13 mouse cellular contexts compared by ENCODE assay signal in the genomic region with DNA sequence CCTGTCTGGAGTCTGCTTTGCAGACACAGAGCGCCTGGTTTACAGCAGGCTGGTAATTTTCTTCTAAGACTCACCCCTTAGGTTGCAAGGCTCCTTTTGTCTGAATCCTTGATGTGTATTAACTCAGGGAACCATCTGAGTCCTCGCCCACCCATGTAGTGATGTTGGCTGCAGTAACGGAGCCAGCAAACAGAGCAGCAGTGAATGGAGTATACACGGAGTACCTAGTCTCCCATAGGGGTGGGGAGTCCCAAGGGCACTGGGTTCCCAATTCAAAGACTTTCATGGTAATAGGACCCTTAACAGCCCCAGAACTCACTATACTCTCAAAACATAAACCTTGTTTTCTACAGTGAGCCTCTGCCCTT.
DNase-seq lines count a peak whose midpoint lies in the region; ATAC-seq and TF ChIP-seq lines count a peak whose summit lies in the region.
"Had no signal": no experiment of that assay in that cellular context is flagged by ENCODE, and none has a peak within 500 bp of the region (broad histone marks: within the 10 kb centered on the region; RNA-seq: fewer than 3 reads in every experiment).

No protein-coding gene starts in this region.

- peaks cover 36% of the 10 kb centered on the region for H3K27me3 ChIP-seq in forebrain, embryonic 13.5 days
- peaks cover 94% of the 10 kb centered on the region for H3K27me3 ChIP-seq in forebrain, embryonic 10.5 days (ENCODE audit: poor library complexity, severe bottlenecking)
- H3K27me3 ChIP-seq in hindbrain, postnatal 0 days (ENCODE audit: insufficient read depth, low read length) = peaks cover 19% of the 10 kb centered on the region
- no peaks in the 10 kb centered on the region for H3K27me3 ChIP-seq in hindbrain, embryonic 11.5 days (ENCODE audit: control insufficient read depth, insufficient read depth, low read length)
- 0 out of 2 replicates have a peak, but pooled peaks cover 6% of the 10 kb centered on the region for H3K27me3 ChIP-seq in embryonic facial prominence, embryonic 12.5 days
- H3K27me3 ChIP-seq in limb, embryonic 15.5 days = peaks cover 8% of the 10 kb centered on the region; the same call in 1 of the 2 replicates
- H3K27me3 ChIP-seq: intestine, embryonic 15.5 days; liver, embryonic 15.5 days had no signal

- ATAC-seq in forebrain, embryonic 13.5 days = peak; percentile 45; the same call in 1 of the 2 replicates
- ATAC-seq in hindbrain, postnatal 0 days = peak; percentile 46
- no peak for ATAC-seq in hindbrain, embryonic 11.5 days (ENCODE audit: low FRiP score)
- no peak; the same call in 1 of the 2 replicates for ATAC-seq in embryonic facial prominence, embryonic 12.5 days (ENCODE audit: insufficient number of reproducible peaks, insufficient read depth, low FRiP score, low TSS enrichment)
- no peak for ATAC-seq in limb, embryonic 15.5 days (ENCODE audit: insufficient number of reproducible peaks, low FRiP score, low TSS enrichment, low read depth)

- H3K27ac ChIP-seq in forebrain, embryonic 13.5 days = peak overlapping the region; percentile 45; the same call in 1 of the 2 replicates
- H3K27ac ChIP-seq in forebrain, embryonic 10.5 days = no peak overlapping the region
- H3K27ac ChIP-seq in hindbrain, postnatal 0 days = no peak overlapping the region
- no peak overlapping the region for H3K27ac ChIP-seq in hindbrain, embryonic 11.5 days (ENCODE audit: low read depth, low read length)
- peak overlapping the region; percentile 48; the same call in 1 of the 2 replicates for H3K27ac ChIP-seq in embryonic facial prominence, embryonic 12.5 days
- 0 out of 2 replicates have a peak overlapping the region, but pooled peaks have one; percentile 13 for H3K27ac ChIP-seq in limb, embryonic 15.5 days
- H3K27ac ChIP-seq: intestine, embryonic 15.5 days; kidney, postnatal 0 days; liver, embryonic 15.5 days; macrophage had no signal

- no peaks in the 10 kb centered on the region for H3K36me3 ChIP-seq in forebrain, embryonic 13.5 days (ENCODE audit: poor library complexity, severe bottlenecking)
- H3K36me3 ChIP-seq in forebrain, embryonic 10.5 days (replicated peaks) = no peaks in the 10 kb centered on the region
- no peaks in the 10 kb centered on the region for H3K36me3 ChIP-seq in hindbrain, postnatal 0 days (ENCODE audit: insufficient read depth, low read length)
- H3K36me3 ChIP-seq in hindbrain, embryonic 11.5 days (ENCODE audit: control insufficient read depth, insufficient read depth, low read length) = no peaks in the 10 kb centered on the region
- no peaks in the 10 kb centered on the region for H3K36me3 ChIP-seq in embryonic facial prominence, embryonic 12.5 days
- H3K36me3 ChIP-seq in limb, embryonic 15.5 days = no peaks in the 10 kb centered on the region
- H3K36me3 ChIP-seq: intestine, embryonic 15.5 days; liver, embryonic 15.5 days had no signal

- H3K4me1 ChIP-seq in forebrain, embryonic 13.5 days = peaks cover 40% of the 10 kb centered on the region
- H3K4me1 ChIP-seq in forebrain, embryonic 10.5 days = peaks cover 42% of the 10 kb centered on the region
- H3K4me1 ChIP-seq in hindbrain, postnatal 0 days (ENCODE audit: insufficient read depth, low read length) = peaks cover 14% of the 10 kb centered on the region
- H3K4me1 ChIP-seq in hindbrain, embryonic 11.5 days (replicated peaks; ENCODE audit: control insufficient read depth, insufficient read depth, low read length) = 0 out of 2 replicates have a peak, but pooled peaks cover 2% of the 10 kb centered on the region
- H3K4me1 ChIP-seq in embryonic facial prominence, embryonic 12.5 days = peaks cover 30% of the 10 kb centered on the region
- peaks cover 22% of the 10 kb centered on the region for H3K4me1 ChIP-seq in limb, embryonic 15.5 days
- H3K4me1 ChIP-seq: liver, embryonic 15.5 days had no signal

- no peak overlapping the region for H3K4me3 ChIP-seq in forebrain, embryonic 13.5 days
- H3K4me3 ChIP-seq in forebrain, embryonic 10.5 days = no peak overlapping the region
- H3K4me3 ChIP-seq in hindbrain, postnatal 0 days (ENCODE audit: low read length) = no peak overlapping the region
- no peak overlapping the region for H3K4me3 ChIP-seq in hindbrain, embryonic 11.5 days (ENCODE audit: low read depth, low read length)
- no peak overlapping the region for H3K4me3 ChIP-seq in embryonic facial prominence, embryonic 12.5 days
- H3K4me3 ChIP-seq in limb, embryonic 15.5 days = no peak overlapping the region
- H3K4me3 ChIP-seq: erythroblast, embryonic 14.5 days; intestine, embryonic 15.5 days; liver, embryonic 15.5 days had no signal

- WGBS in forebrain, embryonic 13.5 days = 21% methylated on average over 4 of the region's 4 CpGs
- WGBS in forebrain, embryonic 10.5 days = 76% methylated on average over 4 of the region's 4 CpGs
- WGBS in hindbrain, postnatal 0 days = 27% methylated on average over 4 of the region's 4 CpGs
- WGBS in hindbrain, embryonic 11.5 days = 84% methylated on average over 4 of the region's 4 CpGs
- WGBS in embryonic facial prominence, embryonic 12.5 days = 62% methylated on average over 4 of the region's 4 CpGs
- WGBS in limb, embryonic 15.5 days = 40% methylated on average over 4 of the region's 4 CpGs

- H3K9me3 ChIP-seq in forebrain, embryonic 13.5 days (replicated peaks) = no peaks in the 10 kb centered on the region
- no peaks in the 10 kb centered on the region for H3K9me3 ChIP-seq in forebrain, embryonic 10.5 days
- H3K9me3 ChIP-seq in hindbrain, postnatal 0 days (ENCODE audit: low read length) = no peaks in the 10 kb centered on the region
- H3K9me3 ChIP-seq in hindbrain, embryonic 11.5 days (ENCODE audit: control insufficient read depth, low read length) = no peaks in the 10 kb centered on the region
- no peaks in the 10 kb centered on the region for H3K9me3 ChIP-seq in embryonic facial prominence, embryonic 12.5 days
- H3K9me3 ChIP-seq in limb, embryonic 15.5 days = no peaks in the 10 kb centered on the region
- H3K9me3 ChIP-seq: intestine, embryonic 15.5 days; liver, embryonic 15.5 days had no signal

- TF ChIP-seq CTCF in hindbrain, postnatal 0 days (IDR thresholded peaks at IDR 0.05; ENCODE audit: low read depth) = no peak

- no peak overlapping the region for H3K9ac ChIP-seq in forebrain, embryonic 13.5 days
- no peak overlapping the region for H3K9ac ChIP-seq in hindbrain, postnatal 0 days (replicated peaks; ENCODE audit: low read length)
- H3K9ac ChIP-seq in hindbrain, embryonic 11.5 days (ENCODE audit: low read depth, low read length) = no peak overlapping the region
- H3K9ac ChIP-seq in embryonic facial prominence, embryonic 12.5 days = no peak overlapping the region
- H3K9ac ChIP-seq in limb, embryonic 15.5 days = no peak overlapping the region
- H3K9ac ChIP-seq: intestine, embryonic 15.5 days; liver, embryonic 15.5 days had no signal

- DNase-seq in forebrain, embryonic 10.5 days (ENCODE audit: extremely low spot score, low spot score) = no peak
- DNase-seq in hindbrain, postnatal 0 days (ENCODE audit: low spot score) = no peak
- DNase-seq in hindbrain, embryonic 11.5 days (ENCODE audit: low spot score) = no peak
- no peak for DNase-seq in layer of hippocampus, adult 9-10 months (ENCODE audit: low spot score)
- no peak for DNase-seq in liver

- peak overlapping the region; percentile 44 for H3K4me2 ChIP-seq in forebrain, embryonic 13.5 days
- 0 out of 2 replicates have a peak overlapping the region, but pooled peaks have one; percentile 18 for H3K4me2 ChIP-seq in hindbrain, postnatal 0 days (ENCODE audit: low read depth, low read length)
- H3K4me2 ChIP-seq in hindbrain, embryonic 11.5 days (replicated peaks; ENCODE audit: low read depth, low read length) = no peak overlapping the region
- no peak overlapping the region for H3K4me2 ChIP-seq in embryonic facial prominence, embryonic 12.5 days (replicated peaks)
- H3K4me2 ChIP-seq in limb, embryonic 15.5 days = 0 out of 2 replicates have a peak overlapping the region, but pooled peaks have one; percentile 20
- H3K4me2 ChIP-seq: intestine, embryonic 15.5 days; liver, embryonic 15.5 days had no signal

Comparison
In these comparisons a context has a peak if more than half of its experiments do, and no peak if none do; other contexts are left out.
1. ATAC-seq: peak in forebrain, embryonic 13.5 days (single experiment) and hindbrain, postnatal 0 days (single experiment); none in hindbrain, embryonic 11.5 days (single experiment), embryonic facial prominence, embryonic 12.5 days (single experiment) and limb, embryonic 15.5 days (single experiment).
2. H3K27ac ChIP-seq: peak in forebrain, embryonic 13.5 days (single experiment), embryonic facial prominence, embryonic 12.5 days (single experiment) and limb, embryonic 15.5 days (single experiment); none in forebrain, embryonic 10.5 days (single experiment), hindbrain, postnatal 0 days (single experiment) and hindbrain, embryonic 11.5 days (single experiment).
3. H3K4me2 ChIP-seq: peak in forebrain, embryonic 13.5 days (single experiment), hindbrain, postnatal 0 days (single experiment) and limb, embryonic 15.5 days (single experiment); none in hindbrain, embryonic 11.5 days (single experiment) and embryonic facial prominence, embryonic 12.5 days (single experiment).